Comparison of ENCODE assay signal across 8 mouse cellular contexts in genomic region chr5:23387313-23387666, GRCm38 (mm10). TPM values are rescaled to one million over a fixed set of nuclear protein-coding genes. Genes with fewer than 3 reads are reported as not detected.
A peak's percentile ranks its signal among the peaks of the same experiment; 100 is the strongest.
DNase-seq lines count a peak whose midpoint lies in the region; ATAC-seq and TF ChIP-seq lines count a peak whose summit lies in the region.

No protein-coding gene starts in this region.

- TF ChIP-seq POLR2A in heart, adult 2 months (IDR thresholded peaks at IDR 0.05; ENCODE audit: insufficient read depth, low read depth, low read length), result no peak

- no peak overlapping the region for H3K9ac ChIP-seq in heart, adult 2 months (ENCODE audit: low read depth, low read length)
- H3K9ac ChIP-seq in neural tube, embryonic 11.5 days (ENCODE audit: low read length), result no peak overlapping the region
- H3K9ac ChIP-seq in limb, embryonic 13.5 days, result no peak overlapping the region
- H3K9ac ChIP-seq in stomach, embryonic 14.5 days (replicated peaks; ENCODE audit: low read depth, low read length), result no peak overlapping the region

- peaks cover 5% of the 10 kb centered on the region for H3K4me1 ChIP-seq in heart, adult 2 months (ENCODE audit: control insufficient read depth, insufficient read depth, low read length)
- H3K4me1 ChIP-seq in neural tube, embryonic 11.5 days (ENCODE audit: control insufficient read depth, insufficient read depth, low read length), result no peaks in the 10 kb centered on the region
- H3K4me1 ChIP-seq in limb, embryonic 13.5 days, result peaks cover 28% of the 10 kb centered on the region
- no peaks in the 10 kb centered on the region for H3K4me1 ChIP-seq in stomach, embryonic 14.5 days (ENCODE audit: control insufficient read depth, insufficient read depth, low read length)

- ATAC-seq in neural tube, embryonic 11.5 days (ENCODE audit: insufficient read depth, low FRiP score, low TSS enrichment), result peak; percentile 25; the same call in 1 of the 2 replicates
- no peak for ATAC-seq in limb, embryonic 13.5 days (ENCODE audit: low FRiP score, low read depth)
- no peak for ATAC-seq in stomach, embryonic 14.5 days (ENCODE audit: insufficient number of reproducible peaks, insufficient read depth, low FRiP score, low read depth)

- H3K4me2 ChIP-seq in neural tube, embryonic 11.5 days (ENCODE audit: low read depth), result peak overlapping the region; percentile 44
- peak overlapping the region; percentile 75 for H3K4me2 ChIP-seq in limb, embryonic 13.5 days (replicated peaks)
- peak overlapping the region; percentile 60 for H3K4me2 ChIP-seq in stomach, embryonic 14.5 days (replicated peaks; ENCODE audit: low read depth, low read length)

- peaks cover 2% of the 10 kb centered on the region; the same call in 1 of the 2 replicates for H3K36me3 ChIP-seq in heart, adult 2 months (ENCODE audit: control insufficient read depth, insufficient read depth, low read length)
- no peaks in the 10 kb centered on the region for H3K36me3 ChIP-seq in neural tube, embryonic 11.5 days (ENCODE audit: control insufficient read depth, insufficient read depth, low read length)
- no peaks in the 10 kb centered on the region for H3K36me3 ChIP-seq in limb, embryonic 13.5 days
- H3K36me3 ChIP-seq in stomach, embryonic 14.5 days (ENCODE audit: control insufficient read depth, insufficient read depth, low read length), result no peaks in the 10 kb centered on the region

- 30% methylated on average over 2 of the region's 2 CpGs for whole genome bisulfite sequencing in heart, adult 2 months
- 60% methylated on average over 2 of the region's 2 CpGs for WGBS in neural tube, embryonic 11.5 days
- 29% methylated on average over 2 of the region's 2 CpGs for WGBS in limb, embryonic 13.5 days
- WGBS in stomach, embryonic 14.5 days, result 55% methylated on average over 2 of the region's 2 CpGs

- H3K4me3 ChIP-seq in heart, adult 2 months, result no peak overlapping the region
- H3K4me3 ChIP-seq in neural tube, embryonic 11.5 days (ENCODE audit: low read depth, low read length), result no peak overlapping the region
- peak overlapping the region; percentile 40 for H3K4me3 ChIP-seq in limb, embryonic 13.5 days
- H3K4me3 ChIP-seq in stomach, embryonic 14.5 days (ENCODE audit: low read depth, low read length), result 0 out of 2 replicates have a peak overlapping the region, but pooled peaks have one; percentile 36

- TF ChIP-seq EP300 in heart, adult 2 months (IDR thresholded peaks at IDR 0.05; ENCODE audit: insufficient read depth, low read depth, low read length), result no peak

- DNase-seq in heart, adult 2 months, result no peak
- no peak for DNase-seq in heart, postnatal 36 days
- DNase-seq in neural tube, embryonic 11.5 days (ENCODE audit: low spot score), result no peak
- DNase-seq in neural tube, embryonic 10.5 days (ENCODE audit: extremely low spot score, low spot score), result no peak
- DNase-seq in retina, postnatal 1 day, result no peak
- no peak for DNase-seq in adrenal gland, postnatal 25 days

- no peaks in the 10 kb centered on the region for H3K9me3 ChIP-seq in neural tube, embryonic 11.5 days (ENCODE audit: control insufficient read depth, low read length)
- no peaks in the 10 kb centered on the region for H3K9me3 ChIP-seq in limb, embryonic 13.5 days
- no peaks in the 10 kb centered on the region for H3K9me3 ChIP-seq in stomach, embryonic 14.5 days (ENCODE audit: control insufficient read depth, low read depth, low read length)

- H3K27me3 ChIP-seq in heart, adult 2 months (ENCODE audit: control insufficient read depth, insufficient read depth, low read length), result no peaks in the 10 kb centered on the region
- no peaks in the 10 kb centered on the region for H3K27me3 ChIP-seq in neural tube, embryonic 11.5 days (ENCODE audit: control insufficient read depth, insufficient read depth, low read length)
- no peaks in the 10 kb centered on the region for H3K27me3 ChIP-seq in limb, embryonic 13.5 days
- no peaks in the 10 kb centered on the region for H3K27me3 ChIP-seq in stomach, embryonic 14.5 days (ENCODE audit: control insufficient read depth, insufficient read depth, low read length)

- intact Hi-C loops in heart, adult 2 months (cut with DNase I), result loop anchor here (1.0 to 10.0 kb wide), 5 partner anchors 21 to 368 kb away; partner anchors contain the start of gene Kmt2e
- intact Hi-C loops in heart, postnatal 36 days (cut with DNase I), result loop anchor here (1.0 to 10.0 kb wide), 4 partner anchors 23 to 368 kb away; no protein-coding TSS in a partner anchor

- peak overlapping the region; percentile 90 for H3K27ac ChIP-seq in heart, adult 2 months
- H3K27ac ChIP-seq in neural tube, embryonic 11.5 days (ENCODE audit: low read depth, low read length), result no peak overlapping the region
- no peak overlapping the region for H3K27ac ChIP-seq in limb, embryonic 13.5 days
- no peak overlapping the region for H3K27ac ChIP-seq in stomach, embryonic 14.5 days (ENCODE audit: low read length)

- TF ChIP-seq CTCF in heart, adult 2 months (IDR thresholded peaks at IDR 0.05), result no peak

- no peaks in the 10 kb centered on the region for H3K79me2 ChIP-seq in heart, adult 2 months (replicated peaks; ENCODE audit: control insufficient read depth, insufficient read depth, low read length)

RNA-seq across cellular contexts. Expression of gene Kmt2e, which starts 47.0 kb away (rescaled TPM):
- total RNA-seq in heart, adult 2 months (2021), result 10 to 100 TPM; 38.1 to 48.5 TPM
- 14.4 and 18.1 TPM in 2 replicates for polyA plus RNA-seq in heart, adult 2 months (2012; rRNA removed)
- 10 to 100 TPM; 50.1 to 51.5 TPM for total RNA-seq in heart, postnatal 36 days (2021)
- polyA plus RNA-seq in neural tube, embryonic 11.5 days (2014; fragmentation: Nextera tagmentation; extraction: Ambion mirVana), result 102 and 105 TPM in 2 replicates
- 121 and 123 TPM in 2 replicates for polyA plus RNA-seq in limb, embryonic 13.5 days (2015; fragmentation: Nextera tagmentation; extraction: Ambion mirVana)
- 103 TPM in 2 replicates for polyA plus RNA-seq in stomach, embryonic 14.5 days (2014; fragmentation: Nextera tagmentation; extraction: Ambion mirVana)
- 77.2 and 90.2 TPM in 2 replicates for total RNA-seq in adrenal gland, postnatal 25 days (2021)

Comparison
In these comparisons a context has a peak if more than half of its experiments do, and no peak if none do; other contexts are left out.
1. H3K4me3 ChIP-seq: peak in limb, embryonic 13.5 days (single experiment) and stomach, embryonic 14.5 days (single experiment); none in heart, adult 2 months (single experiment) and neural tube, embryonic 11.5 days (single experiment).
2. Peak in every context shown above with its lines, with median percentiles within 50 percentile points of each other: H3K4me2 ChIP-seq.